Mouse (Mus musculus) kidney, adult 18-20 months (tissue): ENCODE results near the gene Rasa3.

Source experiments
- DNase-seq: peaks from one replicate; pipeline ENCODE4 v3.0.0; 2021

The Rasa3 gene

DNA sequence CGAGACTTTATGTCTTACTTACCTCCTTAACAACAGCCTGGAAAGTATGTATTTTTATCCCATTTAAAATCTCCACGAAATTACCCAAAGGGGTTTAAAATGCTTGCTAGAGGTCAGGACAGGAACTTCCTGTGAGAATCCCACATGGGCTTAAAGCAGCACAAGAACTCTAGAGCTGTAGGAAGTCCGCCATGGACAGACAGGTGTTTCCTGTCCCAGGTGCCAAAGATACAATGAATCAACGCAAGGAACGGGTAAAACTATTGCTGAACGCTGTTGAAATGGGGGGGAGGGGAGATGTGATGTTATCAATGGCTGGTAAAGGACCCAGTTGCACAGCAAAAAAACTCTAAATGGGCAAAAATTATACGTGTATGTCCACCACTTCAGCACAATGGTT is 6.7 kb upstream of the Rasa3 start:
- no peak for DNase-seq

DNA sequence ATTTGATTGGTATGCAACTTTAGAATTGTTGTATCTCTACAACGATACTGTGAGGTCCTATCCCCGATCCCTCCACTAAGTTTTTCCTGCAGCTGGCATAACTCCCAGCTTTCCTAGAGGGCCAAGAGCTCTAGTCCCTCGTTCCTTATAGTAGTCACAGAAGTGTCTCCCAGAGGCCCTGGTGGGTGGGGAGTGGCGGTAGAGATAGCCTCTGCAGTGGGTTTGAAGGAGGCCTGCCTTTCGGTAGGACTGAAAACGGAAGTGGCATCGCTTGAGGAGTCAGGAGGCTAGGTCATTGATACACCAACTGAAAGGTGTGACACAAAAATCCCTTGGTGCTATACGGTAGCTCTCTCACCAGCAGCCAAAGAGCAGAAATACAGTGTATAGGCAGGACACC is 779 bp upstream of the Rasa3 start:
- no peak for DNase-seq

DNA sequence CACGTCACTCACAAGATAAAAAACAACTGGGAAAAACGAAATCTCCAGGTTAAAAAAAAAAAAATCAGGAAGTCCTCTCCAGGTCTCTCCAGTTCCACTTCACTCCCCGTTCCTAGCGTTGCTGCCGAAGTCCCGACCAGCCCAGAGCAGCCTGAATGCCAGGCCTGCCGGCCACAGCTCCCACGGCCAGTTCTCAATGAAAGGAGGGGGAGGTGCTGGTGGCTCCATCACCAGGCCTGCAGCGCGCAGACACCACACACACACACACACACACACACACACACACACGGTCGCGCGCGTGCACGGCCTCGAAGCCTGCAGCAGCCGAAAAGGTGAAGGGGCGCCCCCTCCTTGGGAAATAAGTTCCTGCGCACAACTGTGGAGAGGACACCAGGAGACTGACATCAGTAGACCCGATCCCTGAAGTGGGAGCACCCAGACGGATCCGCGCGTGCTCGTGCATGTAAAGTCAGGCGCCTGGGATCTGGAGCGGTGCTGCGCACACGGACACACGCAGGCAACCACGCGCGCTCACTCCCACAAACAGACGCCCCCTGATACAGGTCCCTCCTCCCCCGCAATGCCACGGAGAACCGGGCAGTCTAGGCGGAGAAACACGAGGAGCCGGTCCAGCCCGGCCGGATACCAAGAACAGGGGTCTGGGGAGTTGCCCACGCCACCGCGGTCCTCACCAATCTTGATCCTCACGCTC is 546 bp downstream of the Rasa3 start:
- DNase-seq: peak; percentile 51

DNA sequence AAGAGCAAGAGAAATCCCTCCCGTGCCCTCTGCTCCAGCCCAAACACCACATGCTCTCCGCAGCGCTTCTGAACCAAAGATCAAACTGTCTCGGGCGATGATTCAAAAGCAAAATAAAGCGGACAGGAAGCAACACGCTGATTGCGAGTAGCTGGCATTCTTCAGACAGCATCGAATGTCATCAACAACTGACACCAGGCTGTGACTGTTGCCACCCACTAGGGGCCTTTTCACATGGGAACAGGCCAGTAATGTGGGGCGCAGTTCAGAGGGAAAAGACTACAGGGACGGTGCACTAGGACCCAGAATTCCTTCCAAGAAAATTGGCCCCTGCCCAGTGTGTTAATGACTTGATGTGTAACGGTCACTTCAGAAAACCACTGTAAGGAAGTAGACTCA is 1.1 kb downstream of the Rasa3 start:
- DNase-seq: peak; percentile 65

DNA sequence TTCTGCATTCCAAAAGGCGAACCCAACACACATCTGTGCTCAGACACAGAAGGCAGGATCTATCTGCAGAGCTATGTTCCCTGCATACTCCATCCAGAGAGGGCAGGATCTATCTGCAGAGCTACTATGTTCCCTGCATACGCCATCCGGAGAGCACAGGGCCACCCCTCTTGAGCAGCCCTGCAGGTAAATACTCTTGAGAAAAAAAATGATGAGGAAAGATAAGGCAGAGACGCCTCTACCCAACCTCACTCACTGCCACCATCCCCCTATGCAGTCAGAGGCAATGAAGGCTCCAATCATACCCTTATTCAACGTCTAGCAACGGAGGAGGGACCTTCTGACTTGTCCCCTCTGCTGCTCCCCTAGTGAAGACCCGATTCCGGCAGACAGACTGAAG is 1.9 kb downstream of the Rasa3 start:
- no peak for DNase-seq

DNA sequence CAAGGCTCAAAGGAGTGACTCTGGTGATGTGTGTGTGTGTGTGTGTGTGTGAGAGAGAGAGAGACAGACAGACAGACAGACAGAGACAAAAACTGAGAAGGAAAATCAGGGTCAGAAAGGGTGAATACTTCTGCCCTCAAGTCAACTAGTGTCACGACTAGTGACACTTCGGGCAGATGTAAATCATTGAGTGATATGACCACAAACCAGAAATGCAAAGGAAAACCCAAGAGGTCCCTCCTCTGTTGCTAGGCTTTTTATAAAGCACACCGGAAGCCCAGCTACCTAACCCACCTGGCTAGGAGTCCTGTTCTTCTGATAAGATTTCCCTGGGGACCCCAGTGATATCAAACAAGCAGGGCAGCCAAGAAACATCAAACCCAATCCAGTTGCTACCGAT is 2.3 kb downstream of the Rasa3 start:
- DNase-seq: no peak

DNA sequence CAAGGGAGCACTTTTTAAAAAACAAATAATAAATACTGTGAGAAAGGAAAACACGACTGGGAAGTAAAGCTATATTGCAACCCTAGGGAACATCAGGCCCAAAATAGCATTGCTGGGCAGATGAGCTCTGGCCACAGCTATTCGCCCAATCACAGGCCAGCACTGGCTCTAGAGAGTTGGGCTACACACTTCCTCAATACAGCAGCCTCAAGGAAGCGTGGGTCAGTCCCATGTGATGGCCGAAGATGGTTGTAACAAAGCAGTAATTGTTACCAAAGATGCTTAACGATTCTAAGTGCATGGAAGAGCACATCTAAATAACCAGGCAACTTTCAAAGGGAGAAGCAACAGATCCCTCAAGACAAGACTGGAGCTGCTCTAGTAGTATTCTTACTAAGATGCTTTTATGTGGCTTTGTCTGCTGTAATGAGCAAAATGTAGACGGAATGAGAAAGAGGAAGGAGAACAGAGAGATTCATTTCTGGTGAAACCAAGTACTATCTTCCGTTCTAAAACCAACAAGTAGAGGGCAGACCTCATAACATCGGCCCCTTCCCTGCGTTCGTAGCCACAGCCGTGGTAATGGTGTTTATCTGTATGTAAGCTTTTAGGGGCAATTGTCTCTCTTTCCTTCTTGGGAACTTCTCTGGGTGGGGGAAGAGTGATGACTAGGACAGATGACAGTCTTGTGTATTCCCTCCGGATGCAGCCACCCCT is 3.0 kb downstream of the Rasa3 start:
- no peak for DNase-seq

DNA sequence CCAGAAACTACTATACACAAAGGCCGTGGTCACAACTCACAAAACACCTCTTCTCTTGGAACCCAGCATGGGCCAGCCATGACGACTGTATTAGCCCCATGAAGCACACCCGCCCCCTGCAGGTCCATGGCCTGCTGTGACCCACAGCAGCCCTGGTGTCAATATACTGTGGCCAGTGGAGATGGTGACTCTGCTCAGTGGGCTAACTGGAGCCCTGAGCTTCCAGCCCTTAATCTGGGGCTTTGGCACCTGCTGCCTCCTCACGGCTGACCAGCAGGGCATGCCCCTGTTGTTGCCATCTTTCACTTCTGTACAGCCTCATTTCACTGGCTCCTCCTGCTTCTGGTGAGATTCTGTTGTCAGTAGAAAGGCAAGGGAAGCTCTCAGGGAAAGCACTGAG is 4.2 kb downstream of the Rasa3 start:
- no peak for DNase-seq

DNA sequence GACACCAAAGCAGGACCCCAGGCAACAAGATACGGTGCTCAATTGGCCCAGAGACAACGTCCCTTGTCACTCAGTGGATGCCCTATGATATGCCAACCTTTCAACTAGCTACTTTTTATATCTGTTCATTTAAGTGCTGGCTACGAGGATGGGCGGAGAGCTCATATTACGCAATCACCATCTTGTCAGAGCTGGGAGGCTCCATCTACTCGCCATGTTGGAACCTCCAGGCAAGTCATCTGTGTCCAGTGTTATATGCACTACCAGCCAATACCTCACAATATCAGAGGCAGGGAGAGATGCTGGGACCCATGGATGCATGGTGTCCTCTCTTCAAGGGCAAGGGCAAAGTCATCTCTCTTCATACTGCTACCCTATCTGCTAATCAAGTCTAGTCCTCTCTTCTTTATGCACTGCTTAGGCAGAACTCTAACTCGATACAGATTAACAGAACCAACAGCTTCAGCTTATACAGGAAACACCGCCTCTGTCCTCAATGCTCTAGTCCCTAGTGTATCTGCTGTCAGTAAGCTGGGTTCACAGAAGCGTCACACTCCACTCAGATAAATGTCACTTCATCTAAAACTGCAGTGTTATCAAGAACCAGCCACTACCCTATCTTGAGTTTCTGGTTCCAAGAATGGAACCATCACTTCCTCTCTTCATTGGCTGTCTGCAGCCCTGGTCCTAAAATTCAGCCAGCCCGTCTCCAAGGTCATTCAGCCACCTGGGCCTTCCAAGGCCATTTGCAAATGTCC is 6.0 kb downstream of the Rasa3 start:
- no peak for DNase-seq

DNA sequence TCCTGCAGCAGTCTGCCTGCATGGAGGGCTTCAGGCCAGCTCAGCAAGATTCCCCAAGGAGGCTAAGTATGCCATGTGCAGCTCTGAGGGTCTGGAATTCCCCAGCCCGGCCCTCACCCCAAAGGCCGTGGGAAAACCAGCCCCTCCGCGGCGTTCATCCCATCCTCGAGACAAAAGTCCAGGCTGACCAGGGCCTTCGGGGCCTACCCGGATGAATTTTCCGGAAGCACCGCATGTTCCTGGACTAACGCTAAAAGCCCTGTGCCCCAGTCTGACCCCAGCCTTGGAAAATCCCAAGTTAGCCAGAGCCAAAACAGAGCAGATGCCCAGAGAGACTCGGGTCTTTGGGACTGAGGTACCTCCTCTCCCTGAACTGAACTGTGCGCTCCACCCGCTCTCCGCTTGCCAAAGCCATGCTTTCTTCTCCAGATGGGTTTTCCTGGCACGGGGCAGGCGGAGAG is 7.4 kb downstream of the Rasa3 start:
- DNase-seq: peak; percentile 28

DNA sequence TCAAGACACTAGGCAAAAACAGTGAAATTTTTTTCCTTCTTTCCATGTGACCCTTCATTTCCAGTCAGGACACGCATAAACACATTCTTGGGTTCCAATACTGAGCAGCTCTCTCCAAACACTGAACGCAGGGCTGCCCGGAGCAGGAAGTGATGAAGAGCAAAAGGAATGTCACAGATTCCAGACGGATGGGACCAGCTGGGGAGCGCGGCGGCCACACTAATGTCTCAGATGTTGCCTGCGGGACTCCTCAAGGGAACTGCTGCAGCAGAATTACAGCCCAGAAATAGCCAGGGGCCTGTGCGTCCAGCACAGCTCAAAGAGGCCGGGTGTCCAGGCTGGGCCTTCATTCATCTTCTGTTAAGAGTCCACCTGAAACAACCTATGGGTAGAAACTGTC is 9.0 kb downstream of the Rasa3 start:
- DNase-seq: peak; percentile 32

DNA sequence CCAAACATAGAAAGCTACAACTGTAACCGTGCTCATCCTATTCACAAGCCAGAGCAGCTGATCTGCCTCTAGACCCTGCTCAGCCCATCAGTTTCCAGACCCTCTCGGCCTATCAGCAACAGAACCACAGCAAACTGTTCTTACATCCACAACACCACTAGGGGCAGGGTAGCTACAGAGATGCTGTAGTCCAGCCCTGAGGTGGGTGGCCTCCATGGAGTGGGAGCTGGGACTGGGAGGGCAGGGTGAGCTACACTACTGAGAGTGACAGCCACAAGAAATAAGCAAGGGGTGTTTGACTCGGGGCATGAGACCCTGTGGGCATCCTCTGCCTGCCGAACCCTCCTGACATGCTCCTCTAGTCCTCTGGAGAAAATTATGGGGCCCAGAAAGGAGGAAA is 9.5 kb downstream of the Rasa3 start:
- no peak for DNase-seq

DNA sequence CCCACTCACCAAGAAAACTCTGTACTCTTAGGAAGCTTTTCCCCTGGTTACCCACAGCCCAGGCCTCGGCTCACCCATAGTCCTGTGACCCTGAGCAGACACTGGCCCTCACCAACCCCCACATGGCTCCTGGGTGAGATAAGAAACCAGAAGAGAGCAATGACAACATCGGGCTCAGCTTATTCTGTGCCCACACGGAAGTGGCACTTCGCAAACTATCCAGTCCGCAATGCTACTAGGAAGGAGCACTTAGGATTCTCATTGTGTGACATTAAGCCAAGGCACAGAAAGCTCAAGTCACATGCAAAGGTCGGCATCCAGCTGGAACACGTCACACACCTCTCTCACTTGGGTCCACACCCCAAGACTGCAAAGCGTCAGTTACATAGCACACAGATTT is 11.5 kb downstream of the Rasa3 start:
- no peak for DNase-seq

DNA sequence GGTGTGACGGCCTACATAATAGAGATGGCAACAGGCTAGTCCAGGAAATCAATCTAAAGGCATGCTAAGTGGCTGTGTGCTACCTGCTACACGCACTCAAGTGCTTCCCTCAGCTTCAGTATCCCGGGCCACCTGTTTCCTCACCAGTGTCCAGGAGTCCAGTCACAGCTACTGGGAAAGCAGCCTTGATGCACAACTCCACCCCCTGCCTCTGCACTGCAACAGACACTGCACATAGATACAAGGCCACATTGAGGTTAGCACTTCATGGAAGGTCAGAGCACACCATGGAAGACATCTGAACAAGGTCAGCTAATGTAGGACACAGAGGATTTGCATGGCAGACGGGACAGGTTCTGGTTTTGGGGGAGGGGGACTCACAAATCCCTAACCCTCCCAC is 11.9 kb downstream of the Rasa3 start:
- DNase-seq: no peak

DNA sequence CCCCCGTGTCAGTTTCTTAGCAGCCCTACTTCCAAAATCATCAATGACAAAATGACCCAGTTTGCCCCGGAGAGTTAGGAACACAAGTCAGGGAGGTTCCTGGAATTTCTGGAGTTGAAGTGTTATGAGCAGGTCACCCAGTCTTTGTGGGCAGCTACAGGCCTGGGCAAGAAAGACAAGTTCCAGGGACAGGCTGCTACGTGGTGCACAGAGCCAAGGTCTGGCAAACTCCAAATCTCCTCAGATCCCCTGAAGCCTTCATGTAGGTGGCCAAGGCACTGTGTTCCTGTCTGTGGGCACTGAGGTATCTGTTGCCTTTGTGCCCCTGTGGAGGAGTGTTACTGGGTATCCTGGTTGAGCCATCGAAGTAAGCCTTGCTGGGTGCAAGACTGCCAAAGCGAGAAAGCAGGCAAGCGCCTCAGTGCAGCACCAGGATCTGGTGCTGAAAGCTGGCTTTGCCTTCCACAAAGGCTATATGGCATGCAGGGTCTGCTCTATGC is 12.6 kb downstream of the Rasa3 start:
- DNase-seq: no peak

DNA sequence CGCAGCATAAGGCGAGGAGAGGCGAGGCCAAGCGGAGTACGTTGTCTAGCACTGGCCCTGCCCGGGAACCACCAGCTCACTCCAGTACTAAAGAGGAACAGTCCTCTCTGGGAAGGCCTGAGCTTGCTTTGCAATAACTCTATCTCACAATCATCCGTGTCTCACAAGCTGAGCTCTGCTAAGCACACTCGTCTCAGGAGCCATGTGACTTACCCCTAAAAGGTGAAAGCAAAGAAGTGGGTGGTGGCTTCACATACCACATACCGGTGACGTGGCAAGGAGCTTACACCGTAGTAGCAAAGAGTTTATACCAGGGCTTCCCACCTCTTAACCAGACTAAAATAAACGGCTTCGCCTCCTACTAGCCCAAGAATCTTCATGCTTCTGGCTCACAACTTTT is 17.1 kb downstream of the Rasa3 start:
- DNase-seq: no peak

DNA sequence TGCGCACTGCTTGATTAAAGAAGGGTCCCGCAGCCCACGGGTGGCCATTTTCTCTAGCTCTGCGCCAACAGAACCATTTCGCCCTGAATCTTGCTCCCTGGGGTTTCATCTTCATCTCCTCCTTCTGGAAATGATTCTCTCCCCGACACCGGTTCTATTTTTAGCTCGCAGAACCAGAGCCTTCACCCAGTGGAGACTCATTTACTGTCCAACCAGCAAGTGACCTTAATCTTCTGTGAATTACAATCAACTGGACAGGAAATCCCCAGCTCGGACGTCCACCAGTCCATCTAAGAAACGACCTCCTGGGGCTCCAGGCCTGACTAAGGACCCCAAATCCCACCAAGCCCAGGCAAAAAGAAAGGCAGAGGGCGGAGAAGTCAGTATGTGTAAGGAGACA is 19.9 kb downstream of the Rasa3 start:
- no peak for DNase-seq

DNA sequence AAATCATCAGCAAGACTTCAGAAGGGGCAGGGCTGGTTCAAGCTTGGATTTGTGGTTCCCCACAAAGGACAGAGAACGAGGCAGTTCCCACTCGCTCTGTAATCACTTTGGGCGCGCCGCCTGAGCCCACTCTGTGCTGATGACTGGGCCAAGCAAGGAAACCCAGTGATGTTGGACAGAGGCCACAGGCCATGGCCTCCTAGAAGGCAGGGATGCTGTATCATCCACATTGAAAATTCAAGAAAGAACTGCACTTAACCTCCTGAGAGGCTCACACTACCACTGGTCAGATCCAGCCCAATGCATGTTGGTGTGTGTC is 22.4 kb downstream of the Rasa3 start:
- no peak for DNase-seq

DNA sequence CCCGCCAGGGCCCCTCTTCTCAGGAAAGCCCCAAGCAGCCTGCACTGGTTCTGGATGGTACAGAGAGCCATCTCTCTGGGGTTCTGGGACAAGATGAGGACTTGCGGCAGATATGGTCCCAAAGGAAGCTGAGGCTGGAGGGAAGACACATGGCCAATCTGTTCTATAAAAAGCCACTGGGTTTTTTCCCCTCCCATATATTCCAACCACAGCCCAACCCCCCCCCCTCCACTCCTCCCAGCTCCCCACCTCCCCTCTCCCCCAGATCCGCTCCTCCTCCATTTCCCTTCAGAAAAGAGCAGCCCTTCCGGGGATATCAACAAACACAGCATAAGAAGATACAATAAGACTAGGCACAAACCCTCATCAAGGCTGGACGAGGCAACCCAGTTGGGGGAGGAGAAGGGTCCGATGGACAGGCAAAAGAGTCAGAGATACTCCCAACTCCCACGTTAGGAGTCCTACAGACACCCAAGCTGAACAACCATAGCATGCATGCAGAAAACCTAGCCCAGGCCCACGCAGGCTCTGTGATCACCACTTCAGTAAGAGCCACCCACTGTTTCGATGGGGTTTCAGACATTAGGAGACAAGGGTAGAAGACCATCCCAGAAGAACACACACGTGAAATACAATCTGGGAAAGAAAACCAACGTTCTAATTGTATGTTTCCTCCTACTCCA is 22.9 kb downstream of the Rasa3 start:
- DNase-seq: no peak

DNA sequence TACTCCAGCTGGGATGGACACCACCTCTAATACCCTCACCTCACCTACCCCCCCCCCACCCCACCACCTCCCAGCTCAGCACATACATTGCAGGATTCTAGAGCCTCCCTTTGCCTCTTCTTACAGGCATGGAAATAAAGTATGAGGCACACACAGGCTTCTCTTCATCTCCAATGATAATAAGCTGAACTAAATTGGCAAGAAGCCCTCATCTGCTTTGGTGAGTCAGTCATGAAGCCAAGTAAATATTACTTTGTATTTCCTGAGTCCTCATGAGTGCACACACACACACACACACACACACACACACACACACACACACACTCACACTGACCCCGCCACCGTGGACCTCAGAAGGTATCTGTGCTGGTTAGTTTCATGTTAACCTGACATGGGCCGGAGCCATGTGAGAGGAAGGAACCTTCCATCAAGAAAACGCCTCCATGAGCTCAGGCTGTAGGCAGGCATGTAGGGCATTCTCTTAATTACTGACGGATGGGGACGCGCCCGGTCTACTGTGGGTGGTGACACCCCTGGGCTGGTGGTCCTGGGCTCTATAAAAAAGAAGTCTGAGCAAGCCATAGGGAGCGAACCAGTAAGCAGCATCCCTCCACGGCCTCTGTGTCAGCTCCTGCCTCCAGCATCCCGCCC is 26.7 kb downstream of the Rasa3 start:
- no peak for DNase-seq

DNA sequence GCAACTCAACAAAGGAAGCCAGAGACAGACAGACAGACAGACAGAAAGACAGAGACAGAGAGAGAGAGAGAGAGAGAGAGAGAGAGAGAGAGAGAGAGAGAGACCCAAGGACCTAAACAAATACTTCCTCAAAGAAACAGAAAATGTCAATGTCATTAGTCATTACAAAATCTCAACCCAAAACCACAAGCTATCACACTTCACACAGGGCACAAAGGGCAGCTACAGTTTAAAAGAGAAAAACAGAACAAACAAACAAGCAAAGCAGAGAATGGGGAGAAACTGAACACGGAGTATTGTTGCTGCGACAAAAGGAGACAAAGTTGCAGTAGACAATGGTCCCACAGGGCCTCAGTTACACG is 28.3 kb downstream of the Rasa3 start:
- no peak for DNase-seq

DNA sequence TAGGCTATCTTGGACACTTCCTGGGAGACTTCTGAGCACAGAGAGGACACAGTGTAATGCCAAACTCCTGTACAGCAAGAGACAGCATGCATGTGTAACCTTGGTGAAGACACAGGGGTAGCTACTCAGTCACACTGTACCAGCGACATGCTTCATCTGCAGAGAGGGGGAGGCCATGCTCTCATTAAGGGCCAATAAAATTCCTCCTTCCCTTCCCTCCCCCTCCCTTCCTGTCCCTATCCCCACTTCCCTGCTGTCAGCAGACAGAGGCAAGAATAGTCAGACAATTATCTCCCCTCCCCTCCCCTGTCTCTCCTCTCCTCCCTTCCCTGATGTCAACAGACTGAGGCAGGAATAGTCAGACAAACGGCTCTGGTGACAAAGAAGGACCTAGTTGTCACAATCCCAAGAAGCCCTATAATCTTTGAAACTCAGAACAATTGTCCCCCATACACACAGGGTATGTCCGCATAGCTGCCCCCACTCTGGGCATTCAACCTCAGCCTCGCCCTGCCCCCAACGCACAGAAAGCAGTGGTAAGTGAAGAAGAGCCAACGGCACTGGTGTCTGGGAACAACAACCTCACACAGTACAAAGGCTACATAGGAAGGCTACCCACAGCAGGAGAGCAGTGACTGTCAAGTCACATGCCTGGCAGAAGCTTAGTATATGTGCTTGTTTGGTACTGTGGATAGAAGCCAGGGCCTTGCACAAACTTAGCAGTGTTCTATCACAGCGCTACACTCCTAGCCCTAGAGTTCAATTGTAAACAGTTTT is 28.8 kb downstream of the Rasa3 start:
- DNase-seq: no peak
